Mouse (Mus musculus): Measurements from ENCODE around the gene Atxn1l. TPM values are rescaled to one million over a fixed set of nuclear protein-coding genes. Genes with fewer than 3 reads are reported as not detected.
A peak's percentile ranks its signal among the peaks of the same experiment; 100 is the strongest.

The Atxn1l gene
- polyA plus RNA-seq, 1 experiment from 2014 or later: 4.9 TPM

DNA sequence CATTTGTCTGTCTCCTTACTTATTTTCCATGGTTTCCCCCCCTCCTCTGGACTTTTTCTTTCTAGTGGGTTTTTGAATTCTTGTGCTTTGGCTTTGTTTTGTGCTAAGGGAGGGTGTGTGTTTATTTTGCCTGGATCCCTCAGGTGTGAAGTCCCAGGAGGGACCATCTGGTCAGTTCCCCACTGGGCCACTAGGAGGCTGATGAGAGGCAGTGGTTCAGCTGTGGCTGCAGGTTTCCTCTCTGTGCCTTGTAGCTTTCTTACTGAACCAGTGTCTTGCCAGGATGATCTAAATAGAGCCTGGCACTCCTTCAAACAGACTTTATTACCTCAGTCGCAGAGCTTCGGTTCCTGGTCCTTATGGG is 30.7 kb downstream of the Atxn1l start:
- Histone ChIP-seq H3K27ac (ENCODE audit: low read length) (no peak overlapping the region), H3K4me3 (ENCODE audit: low read length) (peak overlapping the region; percentile 96), H3K9ac (ENCODE audit: low read length) (no peak overlapping the region; the same call in 1 of the 2 replicates), H3K4me2 (ENCODE audit: low read depth, low read length) (peak overlapping the region; percentile 68), H3K27me3 (ENCODE audit: control insufficient read depth, insufficient read depth, low read length) (no peaks in the 10 kb centered on the region), H3K36me3 (ENCODE audit: control insufficient read depth, insufficient read depth) (peaks cover 27% of the 10 kb centered on the region), H3K4me1 (ENCODE audit: control insufficient read depth, insufficient read depth, low read length) (peaks cover 20% of the 10 kb centered on the region), H3K9me3 (replicated peaks; ENCODE audit: control insufficient read depth, low read length) (no peaks in the 10 kb centered on the region)
- no peak for ATAC-seq (replicated peaks; ENCODE audit: extremely low read depth, insufficient read depth, low FRiP score)
- WGBS: 21% methylated on average over 2 of the region's 2 CpGs

DNA sequence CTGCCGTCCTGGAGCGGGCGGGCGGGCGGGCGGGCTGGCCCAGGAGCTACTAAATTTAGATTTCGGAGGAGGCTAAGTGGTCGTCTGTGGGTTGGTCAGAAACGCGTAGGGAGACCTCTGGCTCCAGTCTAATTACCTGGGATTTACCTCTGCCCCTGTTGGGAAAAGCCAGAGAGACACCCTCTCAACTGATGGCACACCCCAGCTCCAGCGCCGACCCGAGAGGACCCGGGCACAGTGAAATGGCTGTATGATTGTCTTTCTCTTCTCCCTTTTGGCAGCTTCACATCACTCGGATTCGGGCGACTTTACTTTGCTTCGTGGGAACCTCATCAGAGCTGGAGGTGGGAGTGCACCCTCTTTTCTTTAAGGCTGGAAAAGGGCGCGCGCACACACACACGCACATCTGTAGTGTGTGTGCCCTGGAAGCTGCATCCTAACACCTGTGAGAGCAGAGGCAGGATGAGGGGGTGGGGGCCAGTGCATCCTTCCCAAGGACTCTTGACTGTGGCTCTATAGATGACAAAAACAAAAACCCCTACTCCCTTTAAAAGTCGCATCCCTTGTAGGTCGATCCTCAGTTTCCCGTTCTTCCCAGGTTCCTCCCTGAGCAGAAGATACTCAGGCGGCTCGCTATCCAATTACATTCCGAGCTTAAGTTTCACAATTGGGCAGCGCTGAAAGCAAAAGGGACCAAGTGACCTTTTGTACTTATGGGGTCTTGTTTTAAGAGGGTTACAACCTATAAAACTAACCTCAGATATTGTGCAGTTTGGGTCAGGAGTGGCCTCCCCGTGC is 31.3 kb downstream of the Atxn1l start:
- peak overlapping the region; percentile 100 for H3K9ac ChIP-seq (ENCODE audit: low read length)
- peaks cover 20% of the 10 kb centered on the region for H3K4me1 ChIP-seq (ENCODE audit: control insufficient read depth, insufficient read depth, low read length)
- no peak; the same call in none of the 2 replicates for ATAC-seq (replicated peaks; ENCODE audit: extremely low read depth, insufficient read depth, low FRiP score)
- WGBS: 3% methylated on average over 30 of the region's 30 CpGs
- H3K27me3 ChIP-seq (ENCODE audit: control insufficient read depth, insufficient read depth, low read length): no peaks in the 10 kb centered on the region
- H3K4me3 ChIP-seq (ENCODE audit: low read length): peak overlapping the region; percentile 96
- peak overlapping the region; percentile 96 for H3K27ac ChIP-seq (ENCODE audit: low read length)
- peak overlapping the region; percentile 68 for H3K4me2 ChIP-seq (ENCODE audit: low read depth, low read length)
- peaks cover 22% of the 10 kb centered on the region for H3K36me3 ChIP-seq (ENCODE audit: control insufficient read depth, insufficient read depth)
- no peaks in the 10 kb centered on the region for H3K9me3 ChIP-seq (replicated peaks; ENCODE audit: control insufficient read depth, low read length)

DNA sequence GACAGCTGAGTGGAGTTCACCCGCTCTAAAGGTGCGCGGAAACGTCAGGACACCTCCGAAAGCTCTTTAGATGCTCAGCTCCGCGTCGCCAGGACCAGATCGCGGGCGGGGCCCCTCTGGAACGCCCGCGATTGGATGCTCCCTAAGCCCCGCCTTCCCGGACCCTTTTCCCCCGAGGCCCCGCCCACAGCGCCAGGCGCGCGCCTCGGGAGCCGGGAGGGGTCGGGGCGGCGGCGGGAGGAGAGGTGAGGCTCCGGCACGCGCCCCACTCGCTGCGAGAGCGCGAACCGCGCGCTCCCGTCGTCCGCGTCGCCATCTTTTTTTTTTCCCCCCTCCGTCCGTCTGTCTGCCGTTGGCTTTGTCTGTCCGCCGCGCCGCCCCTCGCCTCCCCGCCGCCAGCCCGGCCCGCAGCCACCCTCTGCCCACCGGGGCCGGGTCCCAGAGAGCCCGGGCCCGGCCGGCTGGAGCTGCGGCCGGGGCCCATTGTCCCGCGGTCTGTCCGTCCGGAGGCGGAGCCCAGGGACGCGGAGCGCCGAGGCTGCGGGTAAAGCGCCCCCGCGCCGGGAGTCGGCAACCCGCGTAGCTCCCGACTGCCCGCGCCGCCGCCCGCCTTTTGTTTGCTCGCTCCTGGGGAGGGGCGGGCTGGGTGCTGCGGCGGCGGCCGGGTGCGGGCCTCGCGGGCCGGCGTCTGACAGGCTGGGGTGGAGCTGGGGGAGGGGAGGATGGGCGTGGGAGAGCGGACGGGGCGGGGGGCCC is 32.0 kb downstream of the Atxn1l start, which contains the start of gene Zfp821:
Zfp821 (plus strand) TSS at position 227 of the 756 bp plus-strand sequence.
- peak within 1 kb of the TSS; percentile 96 for H3K27ac ChIP-seq (ENCODE audit: low read length)
- H3K36me3 ChIP-seq (ENCODE audit: control insufficient read depth, insufficient read depth): peaks cover 18% of the 10 kb centered on the region
- peak; percentile 92 for ATAC-seq (replicated peaks; ENCODE audit: extremely low read depth, insufficient read depth, low FRiP score)
- peak within 1 kb of the TSS; percentile 100 for H3K9ac ChIP-seq (ENCODE audit: low read length)
- peak within 1 kb of the TSS; percentile 96 for H3K4me3 ChIP-seq (ENCODE audit: low read length)
- peaks cover 20% of the 10 kb centered on the region for H3K4me1 ChIP-seq (ENCODE audit: control insufficient read depth, insufficient read depth, low read length)
- H3K27me3 ChIP-seq (ENCODE audit: control insufficient read depth, insufficient read depth, low read length): no peaks in the 10 kb centered on the region
- H3K9me3 ChIP-seq (replicated peaks; ENCODE audit: control insufficient read depth, low read length): no peaks in the 10 kb centered on the region
- peak within 1 kb of the TSS; percentile 68 for H3K4me2 ChIP-seq (ENCODE audit: low read depth, low read length)
- under 1% methylated on average over 79 of the region's 100 CpGs for WGBS

DNA sequence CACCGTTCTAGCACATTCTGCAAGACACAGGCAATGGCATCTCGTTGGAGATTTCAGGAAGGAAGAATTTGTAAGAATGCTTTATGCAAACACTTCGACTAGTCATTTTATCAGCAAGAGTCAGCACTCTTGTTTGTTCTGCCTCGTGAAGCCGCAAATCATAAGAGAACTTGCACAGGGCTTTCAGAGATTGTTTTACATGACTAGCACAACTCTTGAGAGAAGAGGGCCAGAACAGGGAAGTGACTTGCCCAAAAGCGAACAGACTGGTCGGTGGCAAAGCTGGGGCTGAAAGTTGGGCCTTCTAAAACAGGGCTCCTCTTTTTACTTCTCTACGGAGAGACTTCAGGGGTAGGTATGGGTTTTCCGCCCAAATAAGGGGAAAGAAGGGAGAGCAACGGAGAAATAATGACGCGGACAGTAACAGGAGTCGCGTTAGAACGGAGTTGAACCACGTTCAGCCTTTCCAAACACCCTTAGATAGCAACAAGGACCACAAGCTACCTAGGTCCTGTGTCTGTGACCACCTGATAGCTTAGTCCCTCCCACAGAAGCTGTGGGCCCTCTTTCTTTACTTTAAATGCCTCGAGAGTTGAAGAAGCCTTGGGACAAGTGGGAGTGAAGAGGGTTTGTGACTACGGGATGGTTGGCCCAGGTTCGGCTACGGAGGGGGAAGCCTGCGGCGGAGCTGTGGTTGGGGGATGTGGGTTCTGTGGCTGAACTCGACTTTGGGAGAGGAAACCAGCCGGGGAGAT is 32.8 kb downstream of the Atxn1l start:
- H3K4me2 ChIP-seq (ENCODE audit: low read depth, low read length): peak overlapping the region; percentile 68
- H3K36me3 ChIP-seq (ENCODE audit: control insufficient read depth, insufficient read depth): peaks cover 11% of the 10 kb centered on the region
- ATAC-seq (replicated peaks; ENCODE audit: extremely low read depth, insufficient read depth, low FRiP score): 0 out of 2 replicates have a peak, but pooled peaks have one; percentile 4
- H3K9ac ChIP-seq (ENCODE audit: low read length): peak overlapping the region; percentile 21; the same call in 1 of the 2 replicates
- H3K27ac ChIP-seq (ENCODE audit: low read length): no peak overlapping the region
- no peaks in the 10 kb centered on the region for H3K9me3 ChIP-seq (replicated peaks; ENCODE audit: control insufficient read depth, low read length)
- H3K27me3 ChIP-seq (ENCODE audit: control insufficient read depth, insufficient read depth, low read length): no peaks in the 10 kb centered on the region
- H3K4me1 ChIP-seq (ENCODE audit: control insufficient read depth, insufficient read depth, low read length): peaks cover 20% of the 10 kb centered on the region
- peak overlapping the region; percentile 96 for H3K4me3 ChIP-seq (ENCODE audit: low read length)
- WGBS: 7% methylated on average over 24 of the region's 24 CpGs

DNA sequence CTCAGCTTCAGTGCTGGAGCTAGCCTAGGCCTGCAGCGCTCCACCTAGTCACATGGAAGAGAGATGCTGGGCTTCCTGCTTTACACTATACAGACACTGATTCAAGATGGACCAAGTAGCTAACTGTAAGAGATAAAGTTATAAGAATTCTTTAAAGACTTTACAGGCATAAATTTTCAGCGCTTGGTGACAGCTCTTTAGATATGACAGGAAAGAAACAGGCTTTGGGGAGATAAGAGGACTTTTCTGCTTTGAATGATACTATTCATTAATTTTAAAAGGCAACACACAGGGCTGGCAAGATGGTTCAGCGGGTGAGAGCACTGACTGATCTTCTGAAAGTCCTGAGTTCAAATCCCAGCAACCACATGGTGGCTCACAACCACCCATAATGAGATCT is 39.1 kb downstream of the Atxn1l start:
- Histone ChIP-seq H3K4me3 (ENCODE audit: low read length) (no peak overlapping the region), H3K36me3 (ENCODE audit: control insufficient read depth, insufficient read depth) (no peaks in the 10 kb centered on the region), H3K4me2 (ENCODE audit: low read depth, low read length) (no peak overlapping the region), H3K27ac (ENCODE audit: low read length) (no peak overlapping the region), H3K27me3 (ENCODE audit: control insufficient read depth, insufficient read depth, low read length) (no peaks in the 10 kb centered on the region), H3K4me1 (ENCODE audit: control insufficient read depth, insufficient read depth, low read length) (peaks cover 5% of the 10 kb centered on the region), H3K9me3 (replicated peaks; ENCODE audit: control insufficient read depth, low read length) (no peaks in the 10 kb centered on the region), H3K9ac (ENCODE audit: low read length) (no peak overlapping the region)
- no peak for ATAC-seq (replicated peaks; ENCODE audit: extremely low read depth, insufficient read depth, low FRiP score)
- 70% methylated on average over 3 of the region's 3 CpGs for WGBS

DNA sequence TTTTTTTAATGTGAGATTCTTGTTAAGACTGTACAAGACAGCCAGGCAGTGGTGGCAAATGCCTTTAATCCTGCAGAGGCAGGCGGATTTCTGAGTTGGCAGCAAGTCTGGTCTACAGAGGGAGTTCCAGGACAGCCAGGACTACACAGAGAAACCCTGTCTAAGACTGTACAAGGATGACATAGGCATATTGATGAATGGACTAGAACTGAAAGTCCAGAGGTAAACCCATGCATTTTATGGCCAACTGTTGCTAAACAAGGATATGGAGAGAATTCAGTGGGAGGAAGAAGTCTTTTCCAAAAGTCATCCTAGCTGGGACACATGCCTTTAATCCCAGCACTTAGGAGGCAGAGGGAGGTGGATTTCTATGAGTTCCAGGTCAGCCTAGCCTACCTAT is 39.8 kb downstream of the Atxn1l start:
- 80% methylated on average over 1 of the region's 1 CpGs for WGBS
- no peak overlapping the region for H3K4me3 ChIP-seq (ENCODE audit: low read length)
- H3K27me3 ChIP-seq (ENCODE audit: control insufficient read depth, insufficient read depth, low read length): no peaks in the 10 kb centered on the region
- no peak overlapping the region for H3K9ac ChIP-seq (ENCODE audit: low read length)
- peaks cover 5% of the 10 kb centered on the region for H3K4me1 ChIP-seq (ENCODE audit: control insufficient read depth, insufficient read depth, low read length)
- H3K4me2 ChIP-seq (ENCODE audit: low read depth, low read length): no peak overlapping the region
- no peak for ATAC-seq (replicated peaks; ENCODE audit: extremely low read depth, insufficient read depth, low FRiP score)
- H3K36me3 ChIP-seq (ENCODE audit: control insufficient read depth, insufficient read depth): no peaks in the 10 kb centered on the region
- no peak overlapping the region for H3K27ac ChIP-seq (ENCODE audit: low read length)
- H3K9me3 ChIP-seq (replicated peaks; ENCODE audit: control insufficient read depth, low read length): no peaks in the 10 kb centered on the region

DNA sequence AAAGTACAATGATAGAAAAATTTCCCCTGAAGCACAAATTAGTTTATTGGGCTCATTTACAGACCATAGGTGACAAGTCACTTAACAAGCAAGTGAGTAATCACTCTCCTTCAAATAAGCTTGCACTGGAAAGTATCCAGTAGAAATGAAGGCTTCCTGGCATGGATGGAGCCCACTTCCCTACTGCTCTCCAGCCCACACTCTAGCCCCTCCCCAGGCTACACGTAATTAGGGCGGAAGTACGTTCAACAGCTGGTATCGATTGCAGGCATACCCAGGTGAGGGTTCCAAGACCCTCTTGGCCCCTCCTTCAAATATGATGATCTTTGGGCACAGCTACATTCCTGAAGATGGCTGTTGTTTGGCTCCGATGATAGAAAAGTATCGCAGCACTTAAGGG is 43.4 kb downstream of the Atxn1l start:
- Histone ChIP-seq H3K4me3 (ENCODE audit: low read length) (no peak overlapping the region), H3K9ac (ENCODE audit: low read length) (no peak overlapping the region), H3K9me3 (replicated peaks; ENCODE audit: control insufficient read depth, low read length) (no peaks in the 10 kb centered on the region), H3K27ac (ENCODE audit: low read length) (no peak overlapping the region), H3K4me1 (ENCODE audit: control insufficient read depth, insufficient read depth, low read length) (peaks cover 21% of the 10 kb centered on the region), H3K4me2 (ENCODE audit: low read depth, low read length) (peak overlapping the region; percentile 80; the same call in 1 of the 2 replicates), H3K36me3 (ENCODE audit: control insufficient read depth, insufficient read depth) (no peaks in the 10 kb centered on the region), H3K27me3 (ENCODE audit: control insufficient read depth, insufficient read depth, low read length) (no peaks in the 10 kb centered on the region)
- no peak for ATAC-seq (replicated peaks; ENCODE audit: extremely low read depth, insufficient read depth, low FRiP score)
- WGBS: 57% methylated on average over 6 of the region's 6 CpGs

DNA sequence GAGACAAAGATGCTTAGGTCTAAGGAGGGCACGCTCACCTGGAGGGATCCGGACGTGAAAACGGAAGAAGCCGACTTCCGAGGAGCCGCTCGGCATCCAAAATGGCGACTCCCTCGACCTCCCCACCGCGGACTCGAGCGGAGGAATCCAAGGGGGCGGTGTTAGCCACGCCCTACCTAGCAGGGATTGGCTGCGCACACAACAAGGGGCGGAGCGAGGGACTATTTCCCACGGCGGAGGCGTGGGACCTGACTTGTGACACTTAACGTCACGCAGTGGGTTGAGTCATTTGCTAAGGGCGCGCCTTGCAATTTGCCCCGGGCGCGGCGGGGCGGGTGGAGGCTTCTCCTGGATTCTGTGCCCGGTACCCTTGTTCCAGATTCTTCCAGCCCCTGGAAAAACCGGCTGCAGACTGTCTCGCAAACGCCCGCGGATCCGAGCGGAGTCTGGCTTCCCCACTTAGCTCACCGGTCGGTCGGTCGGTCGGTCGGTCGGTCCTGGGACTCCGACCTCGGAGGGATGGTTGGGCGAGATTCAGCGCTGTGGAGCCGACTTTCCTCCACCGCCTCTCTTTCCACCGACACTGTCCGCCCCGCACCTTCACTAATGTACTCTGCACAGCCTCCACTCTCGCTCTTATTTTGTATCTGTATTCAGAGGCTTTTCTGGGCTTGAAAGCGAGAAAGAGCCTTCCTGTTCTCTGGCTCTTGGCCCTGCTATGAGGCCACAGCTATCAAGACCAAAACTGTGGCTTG is 44.2 kb downstream of the Atxn1l start, which contains the start of gene Ist1:
Ist1 (minus strand) TSS at position 115 of the 755 bp plus-strand sequence.
- H3K4me2 ChIP-seq (ENCODE audit: low read depth, low read length): peak within 1 kb of the TSS; percentile 81
- no peaks in the 10 kb centered on the region for H3K9me3 ChIP-seq (replicated peaks; ENCODE audit: control insufficient read depth, low read length)
- peak within 1 kb of the TSS; percentile 70 for H3K4me3 ChIP-seq (ENCODE audit: low read length)
- H3K4me1 ChIP-seq (ENCODE audit: control insufficient read depth, insufficient read depth, low read length): peaks cover 21% of the 10 kb centered on the region
- H3K36me3 ChIP-seq (ENCODE audit: control insufficient read depth, insufficient read depth): no peaks in the 10 kb centered on the region
- no peaks in the 10 kb centered on the region for H3K27me3 ChIP-seq (ENCODE audit: control insufficient read depth, insufficient read depth, low read length)
- under 1% methylated on average over 57 of the region's 57 CpGs for WGBS
- peak; percentile 99 for ATAC-seq (replicated peaks; ENCODE audit: extremely low read depth, insufficient read depth, low FRiP score)
- H3K9ac ChIP-seq (ENCODE audit: low read length): peak within 1 kb of the TSS; percentile 88
- H3K27ac ChIP-seq (ENCODE audit: low read length): peak within 1 kb of the TSS; percentile 83

Measured in heart, embryonic 16.5 days (tissue).